ENCODE assay signal across 8 mouse cellular contexts in the genomic region with DNA sequence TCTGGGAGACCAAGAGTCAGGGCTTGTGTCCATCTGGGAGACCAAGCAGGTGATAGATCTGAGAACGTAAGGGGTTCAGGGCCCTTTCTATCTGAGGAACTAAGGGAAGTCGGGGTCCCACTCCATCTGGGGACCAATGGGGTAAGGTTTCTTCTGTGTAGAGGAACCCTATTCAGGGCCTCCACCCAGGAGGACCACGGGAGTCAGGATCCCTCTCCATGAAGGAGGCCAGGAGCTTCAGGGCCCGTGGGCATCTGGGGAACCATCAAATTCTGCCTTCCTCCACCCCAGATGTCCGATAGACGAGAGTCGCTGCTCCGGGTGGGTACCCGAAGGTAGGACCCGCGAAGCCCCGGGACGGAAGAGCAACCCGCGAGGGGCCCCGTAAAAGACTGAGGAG. TPM values are rescaled to one million over a fixed set of nuclear protein-coding genes. Genes with fewer than 3 reads are reported as not detected.
A peak's percentile ranks its signal among the peaks of the same experiment; 100 is the strongest.
DNase-seq lines count a peak whose midpoint lies in the region; ATAC-seq and TF ChIP-seq lines count a peak whose summit lies in the region.

No protein-coding gene starts in this region.

- no peaks in the 10 kb centered on the region for H3K9me3 ChIP-seq in ES-E14 (ENCODE audit: control insufficient read depth, insufficient read depth, low read depth, low read length)
- H3K9me3 ChIP-seq in forebrain, embryonic 11.5 days (ENCODE audit: control insufficient read depth, low read length), result no peaks in the 10 kb centered on the region
- H3K9me3 ChIP-seq in limb, embryonic 14.5 days (ENCODE audit: control insufficient read depth, low read length), result no peaks in the 10 kb centered on the region

- WGBS in kidney, adult 2 months, result under 1% methylated on average over 16 of the region's 16 CpGs
- WGBS in forebrain, embryonic 11.5 days, result under 1% methylated on average over 16 of the region's 16 CpGs
- under 1% methylated on average over 16 of the region's 16 CpGs for WGBS in limb, embryonic 14.5 days
- 1% methylated on average over 16 of the region's 16 CpGs for WGBS in olfactory bulb, adult 2 months

- peak overlapping the region; percentile 99 for H3K9ac ChIP-seq in ES-E14 (ENCODE audit: insufficient read depth, low read depth, low read length, poor library complexity, severe bottlenecking)
- H3K9ac ChIP-seq in forebrain, embryonic 11.5 days (ENCODE audit: low read length), result peak overlapping the region; percentile 94
- peak overlapping the region; percentile 88 for H3K9ac ChIP-seq in limb, embryonic 14.5 days (ENCODE audit: low read depth, low read length, severe bottlenecking)

- in situ Hi-C loops in ES-E14 (cut with MboI; ENCODE audit: low sequenced_read_pairs in 2 of 2, unreplicated experiment in 2 of 2), result no loop called here

- no peak for TF ChIP-seq CTCF in kidney, adult 2 months (conservative IDR thresholded peaks at IDR 0.05; ENCODE audit: insufficient read depth, insufficient read length, low read depth, low read length)
- no peak for TF ChIP-seq CTCF in olfactory bulb, adult 2 months (IDR thresholded peaks at IDR 0.05; ENCODE audit: insufficient read depth, low read depth, low read length)

- peak overlapping the region; percentile 79 for H3K4me3 ChIP-seq in kidney, adult 2 months (ENCODE audit: insufficient read depth, low read depth, low read length)
- peak overlapping the region; percentile 94 to 99 for H3K4me3 ChIP-seq in ES-E14 (ENCODE audit: insufficient read depth in 1 of 2, low read depth in 1 of 2, low read length in 2 of 2, poor library complexity in 1 of 2, severe bottlenecking in 1 of 2)
- H3K4me3 ChIP-seq in forebrain, embryonic 11.5 days (ENCODE audit: low read depth, low read length), result peak overlapping the region; percentile 88
- H3K4me3 ChIP-seq in limb, embryonic 14.5 days (replicated peaks; ENCODE audit: low read length), result peak overlapping the region; percentile 85
- H3K4me3 ChIP-seq in olfactory bulb, adult 2 months (ENCODE audit: insufficient read depth, low read depth, low read length), result peak overlapping the region; percentile 76

- intact Hi-C loops in gastrocnemius, postnatal 14 days (cut with DNase I; ENCODE audit: low total_unique reads), result no loop called here

- no peak for DNase-seq in kidney, adult 2 months
- no peak for DNase-seq in kidney, postnatal 10 days
- no peak for DNase-seq in ES-E14 (ENCODE audit: low read depth, low spot score)
- no peak for DNase-seq in forebrain, embryonic 11.5 days (ENCODE audit: low spot score)
- DNase-seq in limb, embryonic 14.5 days (ENCODE audit: low spot score), result no peak
- DNase-seq in frontal cortex, postnatal 14 days (ENCODE audit: low spot score in 2 of 2), result no peak
- DNase-seq in gastrocnemius, postnatal 14 days, result no peak

- ATAC-seq in forebrain, embryonic 11.5 days (replicated peaks; ENCODE audit: low FRiP score), result peak; percentile 57
- peak; percentile 38; the same call in 1 of the 2 replicates for ATAC-seq in limb, embryonic 14.5 days (ENCODE audit: low FRiP score, low read depth)

- H3K27me3 ChIP-seq in kidney, adult 2 months (replicated peaks; ENCODE audit: control insufficient read depth, insufficient read depth, low read length), result peaks cover 1% of the 10 kb centered on the region; the same call in 1 of the 2 replicates
- H3K27me3 ChIP-seq in forebrain, embryonic 11.5 days (ENCODE audit: control insufficient read depth, insufficient read depth, low read length), result no peaks in the 10 kb centered on the region
- H3K27me3 ChIP-seq in limb, embryonic 14.5 days (ENCODE audit: control insufficient read depth, insufficient read depth, low read length), result no peaks in the 10 kb centered on the region

- TF ChIP-seq POLR2A in kidney, adult 2 months (IDR thresholded peaks at IDR 0.05; ENCODE audit: low read depth, low read length), result no peak
- no peak for TF ChIP-seq POLR2A in limb, embryonic 14.5 days (IDR thresholded peaks at IDR 0.05; ENCODE audit: borderline replicate concordance, extremely low read depth, insufficient read depth, insufficient read length)
- no peak for TF ChIP-seq POLR2A in olfactory bulb, adult 2 months (IDR thresholded peaks at IDR 0.05; ENCODE audit: insufficient read depth, low read depth, low read length)

- H3K27ac ChIP-seq in kidney, adult 2 months (ENCODE audit: insufficient read depth, low read depth, low read length), result peak overlapping the region; percentile 27
- H3K27ac ChIP-seq in ES-E14 (ENCODE audit: insufficient read depth, low read depth, low read length, poor library complexity, severe bottlenecking), result no peak overlapping the region
- H3K27ac ChIP-seq in forebrain, embryonic 11.5 days (ENCODE audit: low read depth, low read length), result peak overlapping the region; percentile 59
- peak overlapping the region; percentile 48; the same call in 1 of the 2 replicates for H3K27ac ChIP-seq in limb, embryonic 14.5 days (replicated peaks; ENCODE audit: low read depth, low read length)
- H3K27ac ChIP-seq in olfactory bulb, adult 2 months (ENCODE audit: insufficient read depth, low read depth, low read length), result peak overlapping the region; percentile 14; the same call in 1 of the 2 replicates

- peaks cover 19% of the 10 kb centered on the region for H3K4me1 ChIP-seq in kidney, adult 2 months (ENCODE audit: control insufficient read depth, insufficient read depth, low read length)
- peaks cover 5 to 6% of the 10 kb centered on the region in 2 experiments; a peak in 2 of 4 replicates for H3K4me1 ChIP-seq in ES-E14 (ENCODE audit: control insufficient read depth in 2 of 2, insufficient read depth in 2 of 2, low read length in 2 of 2, poor library complexity in 1 of 2)
- no peaks in the 10 kb centered on the region; the same call in 1 of the 2 replicates for H3K4me1 ChIP-seq in forebrain, embryonic 11.5 days (replicated peaks; ENCODE audit: control insufficient read depth, insufficient read depth, low read length)
- peaks cover 11% of the 10 kb centered on the region for H3K4me1 ChIP-seq in limb, embryonic 14.5 days (ENCODE audit: control insufficient read depth, insufficient read depth, low read length)
- H3K4me1 ChIP-seq in olfactory bulb, adult 2 months (ENCODE audit: control insufficient read depth, insufficient read depth, low read length), result peaks cover 5% of the 10 kb centered on the region; the same call in 1 of the 2 replicates

- peak overlapping the region; percentile 88 for H3K4me2 ChIP-seq in forebrain, embryonic 11.5 days (ENCODE audit: low read depth, low read length, severe bottlenecking)
- H3K4me2 ChIP-seq in limb, embryonic 14.5 days (replicated peaks; ENCODE audit: low read depth, low read length, severe bottlenecking), result peak overlapping the region; percentile 71

- no peaks in the 10 kb centered on the region for H3K36me3 ChIP-seq in kidney, adult 2 months (ENCODE audit: control insufficient read depth, insufficient read depth, low read length)
- H3K36me3 ChIP-seq in ES-E14 (ENCODE audit: control insufficient read depth, insufficient read depth, low read length, poor library complexity, severe bottlenecking), result peaks cover 2% of the 10 kb centered on the region; the same call in 1 of the 2 replicates
- no peaks in the 10 kb centered on the region for H3K36me3 ChIP-seq in forebrain, embryonic 11.5 days (ENCODE audit: control insufficient read depth, insufficient read depth, low read length)
- peaks cover 3% of the 10 kb centered on the region; the same call in 1 of the 2 replicates for H3K36me3 ChIP-seq in limb, embryonic 14.5 days (ENCODE audit: control insufficient read depth, insufficient read depth, low read length)

TF ChIP-seq in ES-E14, 5 proteins besides CTCF, POLR2A, EP300 and RAD21:
- TF ChIP-seq MAFK (IDR thresholded peaks at IDR 0.05; ENCODE audit: insufficient read depth, low read depth, low read length), result no peak
- no peak for TF ChIP-seq CHD2 (IDR thresholded peaks at IDR 0.05; ENCODE audit: low read depth, low read length)
- TF ChIP-seq HCFC1 (IDR thresholded peaks at IDR 0.05; ENCODE audit: borderline replicate concordance, insufficient read depth, low read length), result no peak
TF ChIP-seq in ES-E14: peak in this region for 0.

RNA-seq across cellular contexts. Expression of gene Tollip, which starts 16.5 kb away (rescaled TPM):
- polyA plus RNA-seq in kidney, adult 2 months (2012; rRNA removed), result 86.2 and 92.3 TPM in 2 replicates
- total RNA-seq in ES-E14 (2012; rRNA removed), result 20.9 and 28.3 TPM in 2 replicates
- 59.8 and 70.7 TPM in 2 replicates for polyA plus RNA-seq in forebrain, embryonic 11.5 days (2014; fragmentation: Nextera tagmentation; extraction: Ambion mirVana)
- polyA plus RNA-seq in limb, embryonic 14.5 days (2012; rRNA removed), result 46.0 and 55.8 TPM in 2 replicates
- 41.3 and 46.3 TPM in 2 replicates for polyA plus RNA-seq in limb, embryonic 14.5 days (2014; fragmentation: Nextera tagmentation; extraction: Ambion mirVana)
- not detected in 2 replicates for polyA plus RNA-seq in olfactory bulb, adult 2 months (2012; ENCODE audit: insufficient read depth, insufficient read length, low replicate concordance, missing spikeins)
- 10 to 100 TPM; 24.7 to 25.6 TPM for total RNA-seq in gastrocnemius, postnatal 14 days (2021)

RNA-seq across cellular contexts. Expression of gene Brsk2, which starts 47.7 kb away (rescaled TPM):
- polyA plus RNA-seq in kidney, adult 2 months (2012; rRNA removed), result 0.31 and 0.52 TPM in 2 replicates
- total RNA-seq in ES-E14 (2012; rRNA removed), result 2.5 and 2.9 TPM in 2 replicates
- 13.8 and 15.5 TPM in 2 replicates for polyA plus RNA-seq in forebrain, embryonic 11.5 days (2014; fragmentation: Nextera tagmentation; extraction: Ambion mirVana)
- 0.47 and 0.78 TPM in 2 replicates for polyA plus RNA-seq in limb, embryonic 14.5 days (2012; rRNA removed)
- 0.66 and 0.68 TPM in 2 replicates for polyA plus RNA-seq in limb, embryonic 14.5 days (2014; fragmentation: Nextera tagmentation; extraction: Ambion mirVana)
- not detected in 2 replicates for polyA plus RNA-seq in olfactory bulb, adult 2 months (2012; ENCODE audit: insufficient read depth, insufficient read length, low replicate concordance, missing spikeins)
- total RNA-seq in gastrocnemius, postnatal 14 days (2021), result under 1 TPM; 0.35 to 0.58 TPM
